Comparison of ENCODE assay signal across 8 mouse cellular contexts in the genomic region with DNA sequence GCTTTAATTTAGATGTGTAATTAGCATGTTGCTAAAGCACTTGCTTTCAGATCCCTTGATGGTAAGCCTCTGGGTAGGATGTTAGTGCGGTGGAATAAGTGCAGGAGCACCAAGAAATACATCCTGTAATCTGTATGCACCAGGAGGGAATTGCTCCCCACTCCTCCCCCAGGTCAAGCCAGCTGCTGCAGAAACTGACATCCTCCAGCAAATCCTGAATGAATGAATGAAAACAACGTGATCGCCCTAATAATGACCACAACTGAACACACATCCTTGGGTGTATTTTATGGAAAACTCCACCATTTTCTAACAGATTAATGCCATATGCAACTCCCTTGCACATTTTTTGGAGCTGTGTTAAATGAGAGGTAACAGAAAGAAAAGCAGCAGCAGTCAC. TPM values are rescaled to one million over a fixed set of nuclear protein-coding genes. Genes with fewer than 3 reads are reported as not detected.
A peak's percentile ranks its signal among the peaks of the same experiment; 100 is the strongest.
DNase-seq lines count a peak whose midpoint lies in the region; ATAC-seq lines count a peak whose summit lies in the region.

No protein-coding gene starts in this region.

- H3K27ac ChIP-seq in heart, embryonic 10.5 days: no peak overlapping the region
- no peak overlapping the region for H3K27ac ChIP-seq in brown adipose tissue, adult 24 weeks (replicated peaks; ENCODE audit: low read depth, low read length)
- no peak overlapping the region for H3K27ac ChIP-seq in hindbrain, embryonic 11.5 days (ENCODE audit: low read depth, low read length)
- H3K27ac ChIP-seq in midbrain, embryonic 16.5 days (ENCODE audit: low read length): peak overlapping the region; percentile 63

- H3K4me2 ChIP-seq in hindbrain, embryonic 11.5 days (replicated peaks; ENCODE audit: low read depth, low read length): peak overlapping the region; percentile 72
- H3K4me2 ChIP-seq in midbrain, embryonic 16.5 days (ENCODE audit: low read length): peak overlapping the region; percentile 91

- H3K9ac ChIP-seq in hindbrain, embryonic 11.5 days (ENCODE audit: low read depth, low read length): peak overlapping the region; percentile 93
- peak overlapping the region; percentile 88 for H3K9ac ChIP-seq in midbrain, embryonic 16.5 days (ENCODE audit: low read depth, low read length)

- no peak for ATAC-seq in hindbrain, embryonic 11.5 days (ENCODE audit: low FRiP score)
- no peak for ATAC-seq in midbrain, embryonic 16.5 days
- ATAC-seq in megakaryocyte-erythroid progenitor cell, adult 5-6 weeks (replicated peaks; ENCODE audit: low FRiP score, low TSS enrichment, poor library complexity, severe bottlenecking): no peak

- H3K27me3 ChIP-seq in heart, embryonic 10.5 days (ENCODE audit: insufficient read depth, poor library complexity, severe bottlenecking): no peaks in the 10 kb centered on the region
- H3K27me3 ChIP-seq in hindbrain, embryonic 11.5 days (ENCODE audit: control insufficient read depth, insufficient read depth, low read length): no peaks in the 10 kb centered on the region
- H3K27me3 ChIP-seq in midbrain, embryonic 16.5 days (ENCODE audit: control insufficient read depth, insufficient read depth, low read depth, low read length): no peaks in the 10 kb centered on the region

- WGBS in heart, embryonic 10.5 days: 34% methylated on average over 3 of the region's 3 CpGs
- WGBS in hindbrain, embryonic 11.5 days: 13% methylated on average over 3 of the region's 3 CpGs
- WGBS in midbrain, embryonic 16.5 days: 5% methylated on average over 3 of the region's 3 CpGs

- peak overlapping the region; percentile 90 for H3K4me3 ChIP-seq in heart, embryonic 10.5 days
- H3K4me3 ChIP-seq in brown adipose tissue, adult 24 weeks (ENCODE audit: insufficient read depth, low read depth, low read length): peak overlapping the region; percentile 98
- H3K4me3 ChIP-seq in hindbrain, embryonic 11.5 days (ENCODE audit: low read depth, low read length): peak overlapping the region; percentile 84
- H3K4me3 ChIP-seq in midbrain, embryonic 16.5 days (ENCODE audit: low read depth, low read length): peak overlapping the region; percentile 83

- no peaks in the 10 kb centered on the region for H3K36me3 ChIP-seq in heart, embryonic 10.5 days
- H3K36me3 ChIP-seq in hindbrain, embryonic 11.5 days (ENCODE audit: control insufficient read depth, insufficient read depth, low read length): no peaks in the 10 kb centered on the region
- H3K36me3 ChIP-seq in midbrain, embryonic 16.5 days (ENCODE audit: control insufficient read depth, insufficient read depth, low read length): no peaks in the 10 kb centered on the region

- no peak for DNase-seq in heart, embryonic 10.5 days (ENCODE audit: low spot score)
- DNase-seq in heart, adult 8-10 months (ENCODE audit: low spot score): no peak
- peak; percentile 34 for DNase-seq in hindbrain, embryonic 11.5 days (ENCODE audit: low spot score)
- no peak for DNase-seq in adrenal gland, postnatal 14 days
- no peak for DNase-seq in adrenal gland, adult 18-20 months (ENCODE audit: low spot score in 2 of 2)

- H3K4me1 ChIP-seq in heart, embryonic 10.5 days: peaks cover 17% of the 10 kb centered on the region; the same call in 1 of the 2 replicates
- peaks cover 3% of the 10 kb centered on the region for H3K4me1 ChIP-seq in brown adipose tissue, adult 24 weeks (ENCODE audit: control insufficient read depth, insufficient read depth, insufficient read length, low read length)
- H3K4me1 ChIP-seq in hindbrain, embryonic 11.5 days (replicated peaks; ENCODE audit: control insufficient read depth, insufficient read depth, low read length): no peaks in the 10 kb centered on the region
- H3K4me1 ChIP-seq in midbrain, embryonic 16.5 days (ENCODE audit: control insufficient read depth, insufficient read depth, low read length): peaks cover 27% of the 10 kb centered on the region

- no peaks in the 10 kb centered on the region for H3K9me3 ChIP-seq in heart, embryonic 10.5 days
- no peaks in the 10 kb centered on the region for H3K9me3 ChIP-seq in hindbrain, embryonic 11.5 days (ENCODE audit: control insufficient read depth, low read length)
- H3K9me3 ChIP-seq in midbrain, embryonic 16.5 days (replicated peaks; ENCODE audit: control insufficient read depth, low read length, poor library complexity, severe bottlenecking): no peaks in the 10 kb centered on the region

RNA-seq across cellular contexts. Expression of gene Glcci1, which starts 2.0 kb away (rescaled TPM):
- polyA plus RNA-seq in heart, embryonic 10.5 days (2016; fragmentation: Nextera tagmentation; extraction: Ambion mirVana): 5.2 and 5.5 TPM in 2 replicates
- total RNA-seq in heart, adult 8-10 months (2022): 1 to 10 TPM; 7.1 to 8.2 (median 7.7) TPM
- 2.6 and 5.2 TPM in 2 replicates for polyA plus RNA-seq in brown adipose tissue, adult 24 weeks (2012; ENCODE audit: insufficient read depth, insufficient read length, missing spikeins)
- 15.1 and 17.2 TPM in 2 replicates for polyA plus RNA-seq in hindbrain, embryonic 11.5 days (2014; fragmentation: Nextera tagmentation; extraction: Ambion mirVana)
- polyA plus RNA-seq in midbrain, embryonic 16.5 days (2015; fragmentation: Nextera tagmentation; extraction: Ambion mirVana): 4.8 and 7.1 TPM in 2 replicates
- 11.0 and 16.9 TPM in 2 replicates for total RNA-seq in megakaryocyte-erythroid progenitor cell, adult 5-6 weeks (2014; fragmentation: Nextera tagmentation)
- 3.0 and 7.0 TPM in 2 replicates for total RNA-seq in megakaryocyte-erythroid progenitor cell, adult 5-6 weeks (2017)
- 28.1 and 35.8 TPM in 2 replicates for total RNA-seq in adrenal gland, postnatal 14 days (2021)
- 10 to 100 TPM; 25.3 to 33.5 TPM for total RNA-seq in adrenal gland, adult 18-20 months (2021)
